Mouse (Mus musculus): Measurements from ENCODE around the gene Ankrd33b. TPM values are rescaled to one million over a fixed set of nuclear protein-coding genes. Genes with fewer than 3 reads are reported as not detected.

Gene Ankrd33b
- polyA plus RNA-seq, 1 experiment, result 3.7 TPM

GRCm38 (mm10) chr15:31312001-31312400, 55.5 kb downstream of the Ankrd33b start:
- TF ChIP-seq POLR2A (IDR thresholded peaks at IDR 0.05; ENCODE audit: low read depth, low read length) (no peak), CTCF (IDR thresholded peaks at IDR 0.05; ENCODE audit: extremely low read depth, insufficient read depth, insufficient read length, insufficient replicate concordance) (no peak)
- Histone ChIP-seq H3K27ac (ENCODE audit: insufficient read depth, low read length) (no peak overlapping the region), H3K4me1 (ENCODE audit: control insufficient read depth, insufficient read depth, insufficient read length) (no peaks in the 10 kb centered on the region), H3K27me3 (ENCODE audit: control insufficient read depth, insufficient read depth, low read length) (no peaks in the 10 kb centered on the region), H3K36me3 (ENCODE audit: control insufficient read depth, insufficient read depth, low read length) (no peaks in the 10 kb centered on the region), H3K4me3 (ENCODE audit: extremely low read depth, insufficient read depth, insufficient read length) (no peak overlapping the region)
- WGBS, result 81% methylated on average over 2 of the region's 2 CpGs
- no peak for DNase-seq (ENCODE audit: low read depth in 1 of 2, low spot score in 2 of 2)

GRCm38 (mm10) chr15:31309526-31309925, 58.0 kb downstream of the Ankrd33b start:
- DNase-seq (ENCODE audit: low read depth in 1 of 2, low spot score in 2 of 2), result no peak
- H3K4me1 ChIP-seq (ENCODE audit: control insufficient read depth, insufficient read depth, insufficient read length), result no peaks in the 10 kb centered on the region
- TF ChIP-seq CTCF (IDR thresholded peaks at IDR 0.05; ENCODE audit: extremely low read depth, insufficient read depth, insufficient read length, insufficient replicate concordance) (peak; percentile 31; the same call in 1 of the 2 replicates), POLR2A (IDR thresholded peaks at IDR 0.05; ENCODE audit: low read depth, low read length) (no peak)
- no peak overlapping the region for H3K4me3 ChIP-seq (ENCODE audit: extremely low read depth, insufficient read depth, insufficient read length)
- H3K36me3 ChIP-seq (ENCODE audit: control insufficient read depth, insufficient read depth, low read length), result no peaks in the 10 kb centered on the region
- no peaks in the 10 kb centered on the region for H3K27me3 ChIP-seq (ENCODE audit: control insufficient read depth, insufficient read depth, low read length)
- H3K27ac ChIP-seq (ENCODE audit: insufficient read depth, low read length), result no peak overlapping the region
- WGBS, result 86% methylated on average over 15 of the region's 15 CpGs

GRCm38 (mm10) chr15:31306726-31307125, 60.8 kb downstream of the Ankrd33b start:
- WGBS, result 94% methylated on average over 4 of the region's 4 CpGs
- no peak for DNase-seq (ENCODE audit: low read depth in 1 of 2, low spot score in 2 of 2)
- Histone ChIP-seq H3K4me1 (ENCODE audit: control insufficient read depth, insufficient read depth, insufficient read length) (no peaks in the 10 kb centered on the region), H3K27ac (ENCODE audit: insufficient read depth, low read length) (no peak overlapping the region), H3K4me3 (ENCODE audit: extremely low read depth, insufficient read depth, insufficient read length) (no peak overlapping the region), H3K36me3 (ENCODE audit: control insufficient read depth, insufficient read depth, low read length) (no peaks in the 10 kb centered on the region), H3K27me3 (ENCODE audit: control insufficient read depth, insufficient read depth, low read length) (no peaks in the 10 kb centered on the region)
- TF ChIP-seq CTCF (IDR thresholded peaks at IDR 0.05; ENCODE audit: extremely low read depth, insufficient read depth, insufficient read length, insufficient replicate concordance) (no peak), POLR2A (IDR thresholded peaks at IDR 0.05; ENCODE audit: low read depth, low read length) (no peak)

GRCm38 (mm10) chr15:31305181-31305580, 62.3 kb downstream of the Ankrd33b start:
- WGBS, result 75% methylated on average over 6 of the region's 6 CpGs
- Histone ChIP-seq H3K36me3 (ENCODE audit: control insufficient read depth, insufficient read depth, low read length) (no peaks in the 10 kb centered on the region), H3K27ac (ENCODE audit: insufficient read depth, low read length) (no peak overlapping the region), H3K27me3 (ENCODE audit: control insufficient read depth, insufficient read depth, low read length) (no peaks in the 10 kb centered on the region), H3K4me1 (ENCODE audit: control insufficient read depth, insufficient read depth, insufficient read length) (no peaks in the 10 kb centered on the region), H3K4me3 (ENCODE audit: extremely low read depth, insufficient read depth, insufficient read length) (no peak overlapping the region)
- no peak for DNase-seq (ENCODE audit: low read depth in 1 of 2, low spot score in 2 of 2)
- TF ChIP-seq CTCF (IDR thresholded peaks at IDR 0.05; ENCODE audit: extremely low read depth, insufficient read depth, insufficient read length, insufficient replicate concordance) (no peak), POLR2A (IDR thresholded peaks at IDR 0.05; ENCODE audit: low read depth, low read length) (no peak)

GRCm38 (mm10) chr15:31304302-31304701, 63.2 kb downstream of the Ankrd33b start:
- no peaks in the 10 kb centered on the region for H3K4me1 ChIP-seq (ENCODE audit: control insufficient read depth, insufficient read depth, insufficient read length)
- no peak overlapping the region for H3K4me3 ChIP-seq (ENCODE audit: extremely low read depth, insufficient read depth, insufficient read length)
- no peak for TF ChIP-seq CTCF (IDR thresholded peaks at IDR 0.05; ENCODE audit: extremely low read depth, insufficient read depth, insufficient read length, insufficient replicate concordance)
- 75% methylated on average over 3 of the region's 3 CpGs for WGBS
- no peaks in the 10 kb centered on the region for H3K27me3 ChIP-seq (ENCODE audit: control insufficient read depth, insufficient read depth, low read length)
- no peak overlapping the region for H3K27ac ChIP-seq (ENCODE audit: insufficient read depth, low read length)
- no peak for DNase-seq (ENCODE audit: low read depth in 1 of 2, low spot score in 2 of 2)
- no peaks in the 10 kb centered on the region for H3K36me3 ChIP-seq (ENCODE audit: control insufficient read depth, insufficient read depth, low read length)

GRCm38 (mm10) chr15:31302293-31302990, 65.1 kb downstream of the Ankrd33b start:
- Histone ChIP-seq H3K36me3 (ENCODE audit: control insufficient read depth, insufficient read depth, low read length) (no peaks in the 10 kb centered on the region), H3K4me1 (ENCODE audit: control insufficient read depth, insufficient read depth, insufficient read length) (no peaks in the 10 kb centered on the region), H3K27me3 (ENCODE audit: control insufficient read depth, insufficient read depth, low read length) (no peaks in the 10 kb centered on the region), H3K27ac (ENCODE audit: insufficient read depth, low read length) (no peak overlapping the region), H3K4me3 (ENCODE audit: extremely low read depth, insufficient read depth, insufficient read length) (no peak overlapping the region)
- TF ChIP-seq CTCF (IDR thresholded peaks at IDR 0.05; ENCODE audit: extremely low read depth, insufficient read depth, insufficient read length, insufficient replicate concordance) (no peak), POLR2A (IDR thresholded peaks at IDR 0.05; ENCODE audit: low read depth, low read length) (no peak)
- no peak for DNase-seq (ENCODE audit: low read depth in 1 of 2, low spot score in 2 of 2)
- 88% methylated on average over 12 of the region's 12 CpGs for WGBS

GRCm38 (mm10) chr15:31299258-31299917, 68.1 kb downstream of the Ankrd33b start:
- no peak for TF ChIP-seq POLR2A (IDR thresholded peaks at IDR 0.05; ENCODE audit: low read depth, low read length)
- no peaks in the 10 kb centered on the region for H3K4me1 ChIP-seq (ENCODE audit: control insufficient read depth, insufficient read depth, insufficient read length)
- no peak for DNase-seq (ENCODE audit: low read depth in 1 of 2, low spot score in 2 of 2)
- no peak overlapping the region for H3K4me3 ChIP-seq (ENCODE audit: extremely low read depth, insufficient read depth, insufficient read length)
- WGBS, result 47% methylated on average over 6 of the region's 6 CpGs
- H3K36me3 ChIP-seq (ENCODE audit: control insufficient read depth, insufficient read depth, low read length), result no peaks in the 10 kb centered on the region
- H3K27me3 ChIP-seq (ENCODE audit: control insufficient read depth, insufficient read depth, low read length), result no peaks in the 10 kb centered on the region
- no peak overlapping the region for H3K27ac ChIP-seq (ENCODE audit: insufficient read depth, low read length)
